Mouse (Mus musculus) thymus, adult 2 months (tissue): ENCODE results near the gene Chmp4b.

Experiments
- CTCF ChIP-seq: fragments of 200-500 bp; IDR thresholded peaks from 2 replicates; pipeline ENCODE4 v1.5.1; 2012; ENCODE audit warnings: mild to moderate bottlenecking, control low read depth, low read length, moderate library complexity, borderline replicate concordance; ENCODE audit not compliant: control insufficient read depth, poor library complexity, insufficient read depth; ENCODE audit errors: extremely low read depth
- POLR2A ChIP-seq: fragments of 200-500 bp; IDR thresholded peaks from 2 replicates; pipeline ENCODE4 v1.6.1; 2012; ENCODE audit warnings: mild to moderate bottlenecking, low read length, control low read depth, moderate library complexity; ENCODE audit not compliant: control insufficient read depth, poor library complexity, insufficient read depth; ENCODE audit errors: extremely low read depth

DNA sequence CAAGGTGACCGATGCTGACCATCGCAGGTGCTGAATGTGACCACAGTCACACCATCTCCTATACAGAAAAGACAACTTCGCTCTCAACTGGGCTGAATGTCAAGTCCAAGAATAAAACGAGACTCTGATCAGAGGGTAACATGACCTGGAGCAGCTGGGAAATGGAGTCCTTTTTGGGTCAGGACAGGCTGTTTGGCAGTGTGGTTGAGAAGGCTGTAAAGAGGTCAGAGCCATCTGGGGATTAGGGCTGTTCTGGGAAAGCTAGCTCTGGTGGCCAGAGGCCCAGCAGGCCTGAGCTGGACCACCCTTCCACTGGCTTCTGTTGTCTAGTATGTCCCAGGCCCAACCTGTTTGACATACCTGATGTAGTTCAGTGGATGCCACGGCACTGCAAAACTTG is 87.1 kb downstream of the Chmp4b start:
- TF ChIP-seq CTCF (no peak), POLR2A (no peak)
